Mouse (Mus musculus): ENCODE measurements around the gene Sptbn1. TPM values are rescaled to one million over a fixed set of nuclear protein-coding genes. Genes with fewer than 3 reads are reported as not detected.

Gene Sptbn1
- polyA plus RNA-seq, 1 experiment from 2014 or later, result 19.2 TPM

DNA sequence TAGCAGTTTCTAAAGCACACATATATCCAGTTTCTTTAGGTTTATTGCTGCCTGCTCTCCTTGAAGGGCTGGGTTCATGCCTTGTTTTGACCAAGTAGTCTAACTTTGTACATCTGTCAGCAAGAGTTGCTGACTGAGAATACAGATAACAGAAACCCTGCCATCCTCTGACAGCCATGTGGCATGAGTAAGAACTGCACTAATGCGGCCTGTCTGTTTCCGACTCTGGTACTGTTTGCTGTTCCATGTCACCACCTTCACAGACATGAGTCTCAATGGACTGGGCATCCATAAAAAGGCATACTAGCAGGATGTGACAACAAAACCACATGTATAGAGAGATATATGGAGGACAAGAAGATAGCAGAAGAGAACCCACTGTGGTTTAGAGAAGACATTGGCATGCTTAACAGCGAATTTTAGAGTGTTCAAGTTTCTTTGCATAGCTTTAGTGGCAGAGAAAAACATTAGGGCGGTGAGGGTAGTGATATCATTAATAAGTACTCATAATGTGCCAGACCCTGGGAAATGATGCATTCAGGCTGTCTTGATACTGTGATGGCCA is 18.4 kb downstream of the Sptbn1 start:
- Histone ChIP-seq H3K36me3 (replicated peaks; ENCODE audit: insufficient read depth, low read length) (no peaks in the 10 kb centered on the region), H3K4me3 (ENCODE audit: low read depth, low read length) (no peak overlapping the region), H3K4me2 (ENCODE audit: low read depth, low read length) (no peak overlapping the region), H3K4me1 (ENCODE audit: insufficient read depth) (no peaks in the 10 kb centered on the region), H3K9me3 (ENCODE audit: low read length) (no peaks in the 10 kb centered on the region), H3K27ac (ENCODE audit: low read depth) (no peak overlapping the region), H3K9ac (replicated peaks) (no peak overlapping the region), H3K27me3 (ENCODE audit: insufficient read depth, low read length) (no peaks in the 10 kb centered on the region)
- no peak for DNase-seq
- ATAC-seq, result no peak
- TF ChIP-seq EP300 (IDR thresholded peaks at IDR 0.05; ENCODE audit: low read depth) (no peak), CTCF (IDR thresholded peaks at IDR 0.05; ENCODE audit: low read depth) (no peak)
- 82% methylated on average over 4 of the region's 4 CpGs for WGBS (ENCODE audit: insufficient replicate concordance)

DNA sequence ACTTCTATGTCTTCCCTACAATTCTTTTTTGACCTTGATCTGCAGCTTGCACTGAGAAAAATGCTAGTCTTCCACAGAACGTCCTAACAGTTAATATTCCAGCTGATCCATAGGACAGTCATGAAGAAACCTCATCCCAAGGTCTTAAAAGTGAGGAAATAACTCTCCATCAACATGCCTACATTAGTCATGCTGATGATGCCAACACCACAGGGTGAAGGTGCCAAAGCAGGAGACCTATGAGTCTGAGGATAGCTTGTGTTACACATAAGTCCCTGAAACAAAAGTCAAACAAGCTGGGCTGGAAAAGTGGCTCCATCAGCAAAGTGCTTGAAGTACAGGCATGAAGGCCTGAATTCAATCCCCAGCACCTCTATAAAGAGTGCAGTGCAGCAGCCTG is 20.9 kb downstream of the Sptbn1 start:
- no peaks in the 10 kb centered on the region for H3K9me3 ChIP-seq (ENCODE audit: low read length)
- ATAC-seq (no peak), DNase-seq (no peak)
- no peaks in the 10 kb centered on the region for H3K4me1 ChIP-seq (ENCODE audit: insufficient read depth)
- H3K36me3 ChIP-seq (replicated peaks; ENCODE audit: insufficient read depth, low read length), result no peaks in the 10 kb centered on the region
- WGBS (ENCODE audit: insufficient replicate concordance), result 56% methylated on average over 1 of the region's 1 CpGs
- H3K4me2 ChIP-seq (ENCODE audit: low read depth, low read length), result no peak overlapping the region
- no peaks in the 10 kb centered on the region for H3K27me3 ChIP-seq (ENCODE audit: insufficient read depth, low read length)
- H3K27ac ChIP-seq (ENCODE audit: low read depth), result no peak overlapping the region
- no peak overlapping the region for H3K9ac ChIP-seq (replicated peaks)
- no peak overlapping the region for H3K4me3 ChIP-seq (ENCODE audit: low read depth, low read length)
- TF ChIP-seq CTCF (IDR thresholded peaks at IDR 0.05; ENCODE audit: low read depth) (no peak), EP300 (IDR thresholded peaks at IDR 0.05; ENCODE audit: low read depth) (no peak)

GRCm38 (mm10) chr11:30246161-30246560 is 21.8 kb downstream of the Sptbn1 start:
- TF ChIP-seq CTCF (IDR thresholded peaks at IDR 0.05; ENCODE audit: low read depth) (no peak), EP300 (IDR thresholded peaks at IDR 0.05; ENCODE audit: low read depth) (no peak)
- Histone ChIP-seq H3K4me1 (ENCODE audit: insufficient read depth) (no peaks in the 10 kb centered on the region), H3K4me3 (ENCODE audit: low read depth, low read length) (no peak overlapping the region), H3K4me2 (ENCODE audit: low read depth, low read length) (no peak overlapping the region), H3K36me3 (replicated peaks; ENCODE audit: insufficient read depth, low read length) (no peaks in the 10 kb centered on the region), H3K27me3 (ENCODE audit: insufficient read depth, low read length) (no peaks in the 10 kb centered on the region), H3K27ac (ENCODE audit: low read depth) (no peak overlapping the region), H3K9ac (replicated peaks) (no peak overlapping the region), H3K9me3 (ENCODE audit: low read length) (no peaks in the 10 kb centered on the region)
- WGBS (ENCODE audit: insufficient replicate concordance), result 79% methylated on average over 11 of the region's 11 CpGs
- DNase-seq, result no peak
- no peak for ATAC-seq

DNA sequence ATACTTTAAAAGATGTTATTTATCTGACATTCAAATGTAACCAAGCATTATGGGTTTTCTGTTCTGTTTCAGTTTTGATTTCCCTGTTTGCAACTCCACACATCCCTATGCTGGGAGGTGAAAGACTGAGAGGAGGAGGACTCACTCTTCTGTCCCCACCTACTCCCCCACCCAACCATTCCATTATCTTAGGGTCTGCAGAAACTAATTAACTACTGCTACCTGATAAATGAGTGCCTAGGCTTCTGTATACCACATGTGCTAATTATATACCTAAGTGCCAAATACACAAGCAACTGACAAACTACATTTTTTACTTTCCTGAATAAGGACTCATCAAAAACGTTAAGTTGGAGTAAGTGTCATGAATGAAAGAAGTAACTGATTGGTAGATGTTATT is 23.8 kb downstream of the Sptbn1 start:
- Histone ChIP-seq H3K4me3 (ENCODE audit: low read depth, low read length) (no peak overlapping the region), H3K9ac (replicated peaks) (no peak overlapping the region), H3K36me3 (replicated peaks; ENCODE audit: insufficient read depth, low read length) (no peaks in the 10 kb centered on the region), H3K4me1 (ENCODE audit: insufficient read depth) (no peaks in the 10 kb centered on the region), H3K4me2 (ENCODE audit: low read depth, low read length) (no peak overlapping the region), H3K27me3 (ENCODE audit: insufficient read depth, low read length) (no peaks in the 10 kb centered on the region), H3K27ac (ENCODE audit: low read depth) (no peak overlapping the region), H3K9me3 (ENCODE audit: low read length) (no peaks in the 10 kb centered on the region)
- 50% methylated on average over 1 of the region's 1 CpGs for WGBS (ENCODE audit: insufficient replicate concordance)
- DNase-seq, result no peak
- TF ChIP-seq EP300 (IDR thresholded peaks at IDR 0.05; ENCODE audit: low read depth) (no peak), CTCF (IDR thresholded peaks at IDR 0.05; ENCODE audit: low read depth) (no peak)
- ATAC-seq, result no peak

DNA sequence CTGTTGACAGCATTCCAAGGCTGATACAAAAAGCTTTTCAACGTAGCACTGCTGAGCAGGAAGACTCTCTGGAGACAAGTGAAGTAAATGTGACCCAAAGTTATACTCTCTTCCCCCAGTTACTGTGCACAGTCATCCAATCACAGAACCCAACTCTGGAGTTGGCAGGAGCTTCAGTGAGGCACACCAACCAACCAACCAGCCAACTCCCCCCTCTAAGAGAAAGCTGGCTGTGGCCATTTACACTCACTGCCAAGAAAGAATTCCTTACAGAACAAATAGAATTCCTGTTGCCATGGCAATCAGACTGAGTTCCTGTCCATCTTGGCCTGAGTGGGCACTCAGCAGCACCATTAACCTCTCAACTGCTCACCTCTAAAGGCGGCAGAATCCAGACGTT is 24.4 kb downstream of the Sptbn1 start:
- 73% methylated on average over 3 of the region's 3 CpGs for WGBS (ENCODE audit: insufficient replicate concordance)
- H3K4me2 ChIP-seq (ENCODE audit: low read depth, low read length), result no peak overlapping the region
- H3K4me1 ChIP-seq (ENCODE audit: insufficient read depth), result no peaks in the 10 kb centered on the region
- no peak overlapping the region for H3K4me3 ChIP-seq (ENCODE audit: low read depth, low read length)
- H3K36me3 ChIP-seq (replicated peaks; ENCODE audit: insufficient read depth, low read length), result no peaks in the 10 kb centered on the region
- H3K9me3 ChIP-seq (ENCODE audit: low read length), result no peaks in the 10 kb centered on the region
- H3K27ac ChIP-seq (ENCODE audit: low read depth), result no peak overlapping the region
- H3K27me3 ChIP-seq (ENCODE audit: insufficient read depth, low read length), result no peaks in the 10 kb centered on the region
- DNase-seq, result no peak
- H3K9ac ChIP-seq (replicated peaks), result no peak overlapping the region
- no peak for ATAC-seq
- no peak for TF ChIP-seq CTCF (IDR thresholded peaks at IDR 0.05; ENCODE audit: low read depth)
- no peak for TF ChIP-seq EP300 (IDR thresholded peaks at IDR 0.05; ENCODE audit: low read depth)

GRCm38 (mm10) chr11:30240861-30241260 is 27.1 kb downstream of the Sptbn1 start:
- no peak for DNase-seq
- ATAC-seq, result no peak
- Histone ChIP-seq H3K4me1 (ENCODE audit: insufficient read depth) (no peaks in the 10 kb centered on the region), H3K9ac (replicated peaks) (no peak overlapping the region), H3K27me3 (ENCODE audit: insufficient read depth, low read length) (no peaks in the 10 kb centered on the region), H3K4me2 (ENCODE audit: low read depth, low read length) (no peak overlapping the region), H3K9me3 (ENCODE audit: low read length) (no peaks in the 10 kb centered on the region), H3K4me3 (ENCODE audit: low read depth, low read length) (no peak overlapping the region), H3K36me3 (replicated peaks; ENCODE audit: insufficient read depth, low read length) (no peaks in the 10 kb centered on the region), H3K27ac (ENCODE audit: low read depth) (no peak overlapping the region)
- TF ChIP-seq EP300 (IDR thresholded peaks at IDR 0.05; ENCODE audit: low read depth) (no peak), CTCF (IDR thresholded peaks at IDR 0.05; ENCODE audit: low read depth) (no peak)
- 41% methylated on average over 3 of the region's 3 CpGs for WGBS (ENCODE audit: insufficient replicate concordance)

DNA sequence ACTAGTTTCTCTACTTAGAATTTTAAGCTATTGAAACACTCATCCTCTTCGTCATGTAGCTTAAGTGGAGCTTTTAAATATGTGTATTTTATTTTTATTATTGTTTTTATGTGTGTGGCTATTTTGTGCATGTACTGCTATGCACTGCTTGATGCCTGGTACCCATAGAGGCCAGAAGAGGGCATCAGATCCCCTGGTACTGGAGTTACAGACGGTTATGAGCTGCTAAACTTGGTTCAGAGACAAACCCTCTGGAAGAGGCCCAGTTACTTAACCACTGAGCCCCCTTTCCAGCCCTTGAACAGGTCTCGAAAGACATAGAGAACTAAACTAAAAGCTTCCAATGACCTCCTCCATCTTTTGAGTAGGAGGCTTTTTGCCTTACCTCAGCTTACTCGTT is 30.0 kb downstream of the Sptbn1 start:
- no peaks in the 10 kb centered on the region for H3K4me1 ChIP-seq (ENCODE audit: insufficient read depth)
- H3K27me3 ChIP-seq (ENCODE audit: insufficient read depth, low read length), result no peaks in the 10 kb centered on the region
- H3K27ac ChIP-seq (ENCODE audit: low read depth), result no peak overlapping the region
- DNase-seq (no peak), ATAC-seq (no peak)
- H3K36me3 ChIP-seq (replicated peaks; ENCODE audit: insufficient read depth, low read length), result no peaks in the 10 kb centered on the region
- H3K9me3 ChIP-seq (ENCODE audit: low read length), result no peaks in the 10 kb centered on the region
- H3K4me2 ChIP-seq (ENCODE audit: low read depth, low read length), result no peak overlapping the region
- no peak overlapping the region for H3K4me3 ChIP-seq (ENCODE audit: low read depth, low read length)
- H3K9ac ChIP-seq (replicated peaks), result no peak overlapping the region
- no peak for TF ChIP-seq EP300 (IDR thresholded peaks at IDR 0.05; ENCODE audit: low read depth)
- peak; percentile 64 for TF ChIP-seq CTCF (IDR thresholded peaks at IDR 0.05; ENCODE audit: low read depth)
- WGBS (ENCODE audit: insufficient replicate concordance), result 52% methylated on average over 4 of the region's 4 CpGs
